Mouse (Mus musculus) kidney, adult 2 months (tissue): Measurements from ENCODE around the gene Dmxl2. TPM values are rescaled to one million over a fixed set of nuclear protein-coding genes. Genes with fewer than 3 reads are reported as not detected.

Source experiments
- DNase-seq: peaks from one replicate; pipeline ENCODE4 v3.0.0; 2021
- H3K27ac ChIP-seq: fragments of 200-500 bp; 2 replicates; pipeline ENCODE4 v1.5.1; 2012; ENCODE audit warnings: low read depth, low read length, control low read depth, inconsistent platforms; ENCODE audit not compliant: insufficient read depth
- H3K27me3 ChIP-seq: fragments of 200-500 bp; replicated peaks from 2 replicates; pipeline ENCODE4 v1.6.1; 2012; ENCODE audit warnings: mild to moderate bottlenecking, moderate library complexity, low read length, inconsistent platforms; ENCODE audit not compliant: control insufficient read depth, insufficient read depth
- H3K36me3 ChIP-seq: fragments of 200-500 bp; 2 replicates; pipeline ENCODE4 v1.6.1; 2012; ENCODE audit warnings: mild to moderate bottlenecking, moderate library complexity, low read length, inconsistent platforms; ENCODE audit not compliant: control insufficient read depth, insufficient read depth
- H3K4me1 ChIP-seq: fragments of 200-500 bp; 2 replicates; pipeline ENCODE4 v1.6.1; 2011; ENCODE audit warnings: low read length; ENCODE audit not compliant: control insufficient read depth, insufficient read depth
- H3K4me3 ChIP-seq: fragments of 200-500 bp; 2 replicates; pipeline ENCODE4 v1.5.1; 2011; ENCODE audit warnings: mild to moderate bottlenecking, low read depth, low read length, control low read depth; ENCODE audit not compliant: insufficient read depth
- CTCF ChIP-seq: fragments of 200-500 bp; conservative IDR thresholded peaks from 2 replicates; pipeline ENCODE4 v1.5.1; 2011; ENCODE audit warnings: low read depth, mild to moderate bottlenecking, control low read depth, low read length, moderate library complexity, mixed read lengths; ENCODE audit not compliant: insufficient read depth, insufficient read length
- POLR2A ChIP-seq: fragments of 200-500 bp; IDR thresholded peaks from one replicate; pipeline ENCODE4 v1.6.1; 2011; ENCODE audit warnings: low read depth, low read length, control low read depth
- WGBS: fragments of 180-500 bp; shearing (Covaris S2); methylation state at CpG from one replicate; pipeline ENCODE4 v1.1.7; 2018; 5-methylcytosine and 5-hydroxymethylcytosine counted together
- polyA plus RNA-seq: library from polyadenylated mRNA; depleted of rRNA; stranded (reverse); fragments of >200 nt; gene quantifications from 2 replicates; pipeline ENCODE4 v1.2.3, GENCODE M21; 2012

Dmxl2 gene
- polyA plus RNA-seq, 1 experiment: 10.4 TPM

- Histone ChIP-seq H3K4me3 (no peak overlapping the region), H3K27me3 (no peaks in the 10 kb centered on the region), H3K27ac (no peak overlapping the region), H3K4me1 (peaks cover 3% of the 10 kb centered on the region; the same call in 1 of the 2 replicates), H3K36me3 (no peaks in the 10 kb centered on the region)
- no peak for DNase-seq
- no peak for TF ChIP-seq POLR2A
- TF ChIP-seq CTCF: no peak
- 90% methylated on average over 3 of the region's 3 CpGs for WGBS
These were observed 36.8 kb upstream of the Dmxl2 start for GRCm38 (mm10) chr9:54538244-54538643.

GRCm38 (mm10) chr9:54537480-54537879, 36.1 kb upstream of the Dmxl2 start:
- no peaks in the 10 kb centered on the region for H3K27me3 ChIP-seq
- H3K36me3 ChIP-seq: no peaks in the 10 kb centered on the region
- H3K4me3 ChIP-seq: no peak overlapping the region
- peaks cover 3% of the 10 kb centered on the region; the same call in 1 of the 2 replicates for H3K4me1 ChIP-seq
- H3K27ac ChIP-seq: no peak overlapping the region
- WGBS: 81% methylated on average over 3 of the region's 3 CpGs
- TF ChIP-seq POLR2A: no peak
- TF ChIP-seq CTCF: no peak
- DNase-seq: no peak

- TF ChIP-seq POLR2A: no peak
- TF ChIP-seq CTCF: no peak
- Histone ChIP-seq H3K4me3 (no peak overlapping the region), H3K27ac (no peak overlapping the region), H3K36me3 (no peaks in the 10 kb centered on the region), H3K4me1 (peaks cover 3% of the 10 kb centered on the region; the same call in 1 of the 2 replicates), H3K27me3 (no peaks in the 10 kb centered on the region)
- 48% methylated on average over 4 of the region's 4 CpGs for WGBS
- no peak for DNase-seq
These were observed 35.6 kb upstream of the Dmxl2 start for GRCm38 (mm10) chr9:54537030-54537429.

- 46% methylated on average over 7 of the region's 7 CpGs for WGBS
- H3K27me3 ChIP-seq: no peaks in the 10 kb centered on the region
- DNase-seq: peak; percentile 57
These were observed 34.8 kb upstream of the Dmxl2 start for GRCm38 (mm10) chr9:54536236-54536635.

GRCm38 (mm10) chr9:54533975-54534374, 32.5 kb upstream of the Dmxl2 start:
- no peak overlapping the region for H3K4me3 ChIP-seq
- no peaks in the 10 kb centered on the region for H3K36me3 ChIP-seq
- 75% methylated on average over 5 of the region's 5 CpGs for WGBS
- no peaks in the 10 kb centered on the region for H3K27me3 ChIP-seq
- TF ChIP-seq CTCF (no peak), POLR2A (no peak)
- no peak overlapping the region for H3K27ac ChIP-seq
- H3K4me1 ChIP-seq: peaks cover 3% of the 10 kb centered on the region; the same call in 1 of the 2 replicates
- no peak for DNase-seq

More at GRCm38 (mm10) chr9:54536236-54536635, 34.8 kb upstream of the Dmxl2 start:
- H3K4me3 ChIP-seq: no peak overlapping the region
- no peak overlapping the region for H3K27ac ChIP-seq
- H3K4me1 ChIP-seq: peaks cover 3% of the 10 kb centered on the region; the same call in 1 of the 2 replicates
- no peaks in the 10 kb centered on the region for H3K36me3 ChIP-seq
- TF ChIP-seq CTCF: peak; percentile 25; the same call in 1 of the 2 replicates
- TF ChIP-seq POLR2A: no peak

- Histone ChIP-seq H3K36me3 (no peaks in the 10 kb centered on the region), H3K4me1 (peaks cover 3% of the 10 kb centered on the region; the same call in 1 of the 2 replicates), H3K27me3 (no peaks in the 10 kb centered on the region), H3K27ac (no peak overlapping the region), H3K4me3 (no peak overlapping the region)
- TF ChIP-seq CTCF (no peak), POLR2A (no peak)
- peak; percentile 36 for DNase-seq
- WGBS: 79% methylated on average over 2 of the region's 2 CpGs
These were observed 31.5 kb upstream of the Dmxl2 start for GRCm38 (mm10) chr9:54532926-54533325.

GRCm38 (mm10) chr9:54531421-54531820, 30.0 kb upstream of the Dmxl2 start:
- H3K4me3 ChIP-seq: no peak overlapping the region
- no peak for TF ChIP-seq CTCF

More at GRCm38 (mm10) chr9:54531421-54531820, 30.0 kb upstream of the Dmxl2 start:
- Histone ChIP-seq H3K4me1 (peaks cover 3% of the 10 kb centered on the region; the same call in 1 of the 2 replicates), H3K27me3 (no peaks in the 10 kb centered on the region), H3K27ac (no peak overlapping the region), H3K36me3 (no peaks in the 10 kb centered on the region)
- no peak for DNase-seq
